Mouse (Mus musculus) cerebellum, postnatal 14 days (tissue): ENCODE measurements at regions not wholly inside any gene's neighbourhood (a gene's known extent, or its start where the extent isn't known, plus 50 kb on each side); places are given as distances from the start of the nearest gene placed in this dataset.

Experiments
- DNase-seq, 2 experiments: peaks; one replicate each; pipeline ENCODE4 v3.0.0; 2021; ENCODE audit warnings: mixed read lengths in 2 of 2

- no peak for DNase-seq
Observed at GRCm38 (mm10) chr5:64541765-64542164, 261.4 kb upstream of the Klf3 start.

- DNase-seq = no peak
Observed at GRCm38 (mm10) chr5:64555931-64556330, 247.3 kb upstream of the Klf3 start.

GRCm38 (mm10) chr5:64566451-64567390 is 236.5 kb upstream of the Klf3 start:
- DNase-seq = no peak

GRCm38 (mm10) chr5:64567813-64568212 is 235.4 kb upstream of the Klf3 start:
- no peak for DNase-seq

- no peak for DNase-seq
Observed at GRCm38 (mm10) chr5:64568294-64568693, 234.9 kb upstream of the Klf3 start.

- no peak for DNase-seq
Observed at GRCm38 (mm10) chr5:64574386-64574785, 228.8 kb upstream of the Klf3 start.

GRCm38 (mm10) chr5:64575896-64576295 is 227.3 kb upstream of the Klf3 start:
- DNase-seq = no peak

GRCm38 (mm10) chr5:64576426-64577262 is 226.5 kb upstream of the Klf3 start:
- no peak for DNase-seq

- DNase-seq = no peak
Observed at GRCm38 (mm10) chr5:64577424-64577823, 225.8 kb upstream of the Klf3 start.

- no peak for DNase-seq
Observed at GRCm38 (mm10) chr5:64578536-64578935, 224.7 kb upstream of the Klf3 start.

GRCm38 (mm10) chr5:64579086-64579485 is 224.1 kb upstream of the Klf3 start:
- no peak for DNase-seq

- peak in 1 of 2 experiments; percentile 29 for DNase-seq
Observed at GRCm38 (mm10) chr5:64579494-64580339, 223.5 kb upstream of the Klf3 start.

- no peak for DNase-seq
Observed at GRCm38 (mm10) chr5:64580340-64580723, 222.9 kb upstream of the Klf3 start.

- DNase-seq = no peak
Observed at GRCm38 (mm10) chr5:64580786-64581445, 222.3 kb upstream of the Klf3 start.

GRCm38 (mm10) chr5:64581461-64581860 is 221.7 kb upstream of the Klf3 start:
- peak; percentile 52 to 67 for DNase-seq

- DNase-seq = no peak
Observed at GRCm38 (mm10) chr5:64582031-64582430, 221.2 kb upstream of the Klf3 start.

- DNase-seq = peak in 1 of 2 experiments; percentile 14
Observed at GRCm38 (mm10) chr5:64584308-64584707, 218.9 kb upstream of the Klf3 start.

GRCm38 (mm10) chr5:64585076-64585786 is 218.0 kb upstream of the Klf3 start:
- DNase-seq = no peak

- no peak for DNase-seq
Observed at GRCm38 (mm10) chr5:64586316-64586715, 216.9 kb upstream of the Klf3 start.

GRCm38 (mm10) chr5:64586933-64587332 is 216.3 kb upstream of the Klf3 start:
- DNase-seq = no peak
